Mouse (Mus musculus) spleen, postnatal 4 days (tissue): ENCODE results near the gene Tacc2.
A peak's percentile ranks its signal among the peaks of the same experiment; 100 is the strongest.

ENCODE experiments used
- DNase-seq, 2 experiments: peaks; one replicate each; pipeline ENCODE4 v3.0.0; 2022; ENCODE audit warnings: low spot score in 2 of 2

Gene Tacc2

DNA sequence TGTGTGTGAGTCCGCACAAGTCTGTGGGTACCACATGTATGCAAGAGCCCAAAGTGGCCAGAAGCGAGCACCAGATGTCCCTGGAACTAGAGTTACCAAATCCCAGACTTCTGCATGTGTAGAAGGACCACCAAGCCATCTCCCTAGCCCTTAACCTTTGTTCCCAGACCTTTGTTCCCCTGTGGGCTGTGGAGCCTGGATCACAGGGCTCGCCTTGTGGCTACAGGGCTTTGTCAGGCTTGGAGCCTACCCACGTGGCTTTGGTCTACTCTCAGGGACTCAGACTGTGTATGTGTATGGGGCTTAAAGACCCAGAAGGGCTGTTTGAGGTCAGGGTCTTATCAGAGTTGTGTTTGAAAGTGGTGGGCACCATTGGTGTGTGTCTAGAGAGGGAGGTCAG, 111.4 kb downstream of the Tacc2 start:
- DNase-seq = no peak

DNA sequence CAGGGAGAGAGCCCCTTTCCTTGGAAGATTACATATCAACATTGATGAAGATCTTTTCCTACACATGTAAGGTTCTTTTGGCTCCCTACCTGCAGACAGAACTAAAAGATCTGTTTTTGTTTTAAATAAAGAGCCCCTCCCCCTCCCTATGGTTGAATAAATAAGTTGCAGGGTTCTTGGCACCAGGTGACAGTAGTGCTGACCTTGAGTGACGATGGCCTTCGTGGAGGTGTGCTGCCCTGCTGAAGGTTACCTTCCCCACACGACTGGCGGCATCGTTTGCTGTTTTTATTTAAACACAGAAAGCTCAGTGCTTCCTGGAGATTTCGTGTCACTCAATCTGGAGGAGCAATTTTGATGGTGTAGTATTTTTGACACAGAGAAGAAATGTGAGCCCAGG, 113.6 kb downstream of the Tacc2 start:
- no peak for DNase-seq

DNA sequence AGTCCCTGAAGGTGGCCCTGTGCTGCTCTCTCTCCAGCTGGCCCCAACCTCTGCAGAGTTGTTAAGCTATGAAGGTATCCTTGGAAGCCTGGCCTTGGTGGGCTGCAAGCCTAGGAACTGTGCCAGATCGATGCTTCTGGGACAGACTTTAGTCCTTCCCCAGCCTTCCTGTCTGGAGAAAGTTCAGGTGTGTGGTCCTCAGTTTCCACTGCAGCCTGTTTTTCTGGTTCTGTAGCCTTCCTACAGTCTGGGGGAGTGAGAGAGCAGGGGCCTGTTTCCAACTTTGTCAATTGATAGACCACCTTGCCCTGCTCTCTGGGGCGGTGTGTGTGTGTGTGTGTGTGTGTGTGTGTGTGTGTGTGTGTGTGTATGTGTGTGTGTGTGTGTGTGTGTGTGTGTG, 114.7 kb downstream of the Tacc2 start:
- DNase-seq = no peak

- DNase-seq = peak; percentile 19 to 67
These were observed 115.2 kb downstream of the Tacc2 start for GRCm38 (mm10) chr7:130692392-130692942.

GRCm38 (mm10) chr7:130692943-130693799, 115.9 kb downstream of the Tacc2 start:
- DNase-seq = no peak

DNA sequence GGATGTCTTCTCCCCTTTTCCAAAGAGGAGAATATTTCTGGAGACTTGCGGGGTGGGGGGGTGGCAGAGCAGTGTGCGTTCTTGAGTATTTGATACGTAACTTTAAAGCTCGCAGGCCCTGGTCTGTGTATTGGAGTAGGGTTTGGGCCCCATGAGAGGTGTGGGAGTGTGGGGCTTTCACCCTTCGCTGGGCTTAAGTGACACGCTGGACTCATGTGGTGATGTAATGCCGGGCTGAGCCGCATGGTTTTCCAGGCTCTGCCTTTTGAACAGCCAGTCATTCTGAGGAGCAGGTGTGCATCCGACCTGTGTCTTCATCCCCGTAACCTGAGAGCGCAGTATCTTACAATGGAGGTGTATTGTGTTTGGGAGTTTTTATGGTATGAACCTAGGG, 116.6 kb downstream of the Tacc2 start:
- DNase-seq = no peak

DNA sequence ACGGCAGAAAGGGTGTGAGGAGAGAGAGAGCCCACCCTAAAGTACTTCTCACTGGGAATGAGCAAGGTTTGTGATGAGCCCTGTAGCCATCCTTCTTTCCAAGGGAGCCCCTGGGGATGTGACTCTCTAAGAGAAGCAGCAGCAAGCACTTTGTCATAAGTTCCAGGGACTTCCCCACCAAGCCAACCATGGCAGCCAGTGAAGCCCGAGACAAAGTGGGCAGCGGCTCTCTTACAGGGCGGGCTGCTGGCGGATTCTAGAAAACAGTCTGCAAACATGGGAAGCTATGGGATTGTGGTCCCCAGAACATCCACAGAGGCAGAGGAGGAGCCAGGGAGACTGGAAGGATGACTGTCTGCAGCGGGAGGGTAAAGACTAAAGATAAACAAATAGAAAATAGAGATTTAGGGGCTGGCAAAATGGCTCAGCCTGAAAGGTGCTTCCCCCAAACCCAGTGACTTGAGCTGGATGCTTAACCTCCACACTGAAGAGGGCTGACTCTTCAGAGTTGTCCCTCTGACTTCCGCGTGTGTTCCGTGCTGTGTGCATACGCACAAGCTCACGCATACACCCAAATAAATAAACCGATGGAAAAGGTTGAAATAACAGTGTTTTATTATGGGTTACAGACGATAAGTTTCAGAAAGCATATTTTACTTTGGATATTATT, 118.6 kb downstream of the Tacc2 start:
- no peak for DNase-seq

DNA sequence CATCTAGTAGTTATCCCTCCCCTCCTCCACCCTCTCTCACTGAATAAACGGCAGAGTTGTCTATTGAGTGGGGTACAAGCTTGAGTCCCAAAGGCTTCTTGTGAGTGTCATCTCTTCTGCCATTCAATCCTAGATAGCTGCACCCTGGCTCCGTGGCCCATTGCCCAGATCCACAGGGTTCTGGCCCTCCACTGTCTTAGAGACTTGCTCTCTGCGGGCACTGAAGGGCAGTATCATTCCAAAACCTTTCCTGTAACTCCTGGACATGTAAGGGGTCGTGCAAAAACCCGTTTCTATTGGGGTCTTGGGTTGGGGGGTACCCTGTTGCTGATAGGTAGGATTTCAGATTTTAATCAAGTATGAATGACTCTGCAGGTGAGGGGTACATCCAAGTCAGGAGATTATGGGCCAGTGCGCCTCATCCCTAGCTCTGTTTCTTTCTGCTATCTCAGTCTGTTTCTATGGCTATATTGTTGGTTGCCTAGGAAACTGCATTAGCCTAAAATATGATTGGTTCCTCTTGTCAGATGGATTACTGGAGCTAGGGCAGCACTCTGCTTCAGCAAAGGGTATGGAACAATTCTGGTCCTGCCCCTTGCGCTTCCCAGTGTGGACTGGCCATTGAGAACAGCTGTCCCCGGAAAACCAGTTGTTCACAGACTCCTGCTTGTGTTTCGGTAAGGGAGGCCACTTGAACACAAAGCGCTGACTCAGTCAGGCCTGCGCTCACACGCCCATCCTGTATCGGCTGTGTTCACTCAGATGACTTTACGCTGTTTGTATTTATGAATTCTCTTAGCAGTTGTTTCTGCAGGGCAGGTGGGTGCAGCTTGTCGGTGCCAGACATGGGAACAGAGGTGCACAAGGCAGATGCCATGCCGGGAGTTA, 119.4 kb downstream of the Tacc2 start:
- no peak for DNase-seq

GRCm38 (mm10) chr7:130698480-130698879, 121.2 kb downstream of the Tacc2 start:
- DNase-seq = no peak

- no peak for DNase-seq
These were observed 124.1 kb downstream of the Tacc2 start for GRCm38 (mm10) chr7:130701336-130701735.

DNA sequence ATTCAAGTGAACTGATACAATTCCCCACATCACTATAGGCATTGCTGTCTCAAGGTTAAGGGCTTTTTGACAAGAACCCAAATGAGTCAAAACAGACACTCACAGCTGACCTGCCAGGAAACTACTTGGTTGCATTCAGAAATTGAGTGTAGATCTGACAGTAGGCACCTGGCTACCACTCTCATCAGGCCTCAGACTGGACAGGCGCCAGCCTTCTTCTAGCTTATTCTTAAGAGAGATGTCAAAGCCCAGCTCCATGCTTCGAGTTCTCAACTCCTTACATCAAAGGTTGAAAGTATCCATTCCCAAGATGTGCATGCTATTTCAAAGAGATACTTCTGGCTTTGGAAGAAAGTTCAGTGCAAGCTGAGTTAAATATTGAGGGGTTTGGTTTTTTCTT, 128.0 kb downstream of the Tacc2 start:
- no peak for DNase-seq

DNA sequence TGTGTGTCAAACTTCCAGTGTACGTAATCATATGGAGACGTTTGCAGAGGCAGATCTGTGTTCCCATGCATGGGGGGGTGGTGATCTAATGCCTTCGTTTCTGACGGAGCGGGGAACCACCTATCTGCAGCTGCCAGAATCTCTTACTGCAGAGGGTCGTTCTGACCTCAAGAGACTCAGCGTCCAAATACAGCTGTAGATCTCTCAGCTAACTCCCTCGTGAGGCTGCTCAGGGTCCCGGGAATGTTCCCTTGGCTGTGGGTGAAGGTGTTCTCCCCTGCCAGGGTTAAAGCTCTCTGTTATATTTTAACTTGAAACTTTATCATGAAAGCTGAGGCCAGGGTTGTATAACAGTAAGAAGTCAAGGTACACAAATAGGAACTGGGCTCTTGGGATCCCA, 131.7 kb downstream of the Tacc2 start:
- DNase-seq = no peak

- no peak for DNase-seq
These were observed 132.4 kb downstream of the Tacc2 start for GRCm38 (mm10) chr7:130709372-130710274.

GRCm38 (mm10) chr7:130711851-130712250, 134.6 kb downstream of the Tacc2 start:
- no peak for DNase-seq

- no peak for DNase-seq
These were observed 136.1 kb downstream of the Tacc2 start for GRCm38 (mm10) chr7:130713319-130713718.

DNA sequence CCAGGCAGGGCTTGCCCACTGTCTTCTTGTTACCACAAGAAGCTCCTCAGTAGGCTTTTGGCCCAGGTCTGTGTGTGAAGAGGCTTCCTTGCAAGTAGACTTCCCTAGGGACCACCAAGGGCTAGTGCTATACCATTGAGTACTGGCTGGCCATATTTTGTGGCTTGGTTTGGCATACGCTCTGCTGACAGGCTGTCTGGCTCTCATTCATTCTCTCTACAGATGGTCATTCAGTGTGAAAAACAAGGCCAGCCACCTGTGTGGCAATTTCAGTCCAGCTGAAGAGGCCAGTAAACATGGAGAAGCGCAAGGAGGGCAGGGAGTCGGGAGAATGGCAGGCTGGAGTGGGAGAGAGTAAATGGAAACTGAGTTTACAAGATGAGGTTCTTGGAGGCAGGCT, 138.2 kb downstream of the Tacc2 start:
- no peak for DNase-seq

DNA sequence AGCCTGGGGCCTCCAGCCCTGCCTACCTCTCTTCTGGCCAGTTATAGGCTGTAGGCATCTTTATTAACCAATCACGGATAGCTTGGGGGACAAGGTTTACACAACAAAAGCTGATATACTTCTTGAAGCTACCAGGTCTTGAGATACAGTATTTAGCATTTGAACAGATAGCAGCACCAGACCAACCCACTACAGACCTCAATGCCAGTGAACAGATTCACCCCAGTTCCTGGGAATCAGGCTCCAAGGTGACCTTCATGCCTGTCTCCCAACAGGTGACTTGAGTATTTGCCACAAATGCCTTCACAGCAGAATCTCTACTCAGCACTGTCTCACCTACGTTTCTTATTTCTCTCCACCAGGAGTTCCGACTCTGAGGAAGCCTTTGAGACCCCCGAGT, 139.1 kb downstream of the Tacc2 start:
- DNase-seq = no peak

- no peak for DNase-seq
These were observed 139.8 kb downstream of the Tacc2 start for GRCm38 (mm10) chr7:130716989-130717388.

DNA sequence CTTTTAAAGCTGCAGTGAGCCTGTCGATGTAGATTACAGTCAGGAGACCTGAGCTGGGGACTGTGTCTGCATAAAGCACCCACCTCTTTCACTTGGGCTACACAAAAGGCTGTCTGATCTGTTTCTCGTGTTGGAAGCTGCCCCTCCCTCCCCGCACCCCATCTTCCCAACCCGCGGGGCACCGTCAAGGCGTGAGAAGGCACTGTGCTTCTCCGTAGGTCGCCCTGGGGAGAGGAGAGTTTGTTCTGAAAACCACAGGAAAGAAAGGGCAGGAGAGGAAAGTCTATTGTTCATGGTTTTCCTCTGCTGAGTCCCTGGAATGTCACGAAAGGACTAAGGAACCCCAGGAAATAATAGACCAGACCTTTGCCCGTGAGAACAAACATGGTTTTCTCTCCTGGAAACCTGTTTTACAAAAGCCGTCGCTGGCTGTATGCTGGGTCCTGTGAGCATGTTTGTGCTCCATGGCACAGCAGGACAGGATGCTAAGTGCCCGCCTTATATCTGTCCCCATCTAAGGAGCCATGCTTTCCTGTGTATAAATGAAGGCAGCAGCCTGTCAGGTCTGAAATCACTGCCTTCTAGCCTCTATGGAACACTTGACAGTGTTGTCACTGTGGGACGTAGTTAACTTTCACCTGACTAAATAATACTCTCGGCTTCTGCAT, 142.8 kb downstream of the Tacc2 start:
- no peak for DNase-seq

DNA sequence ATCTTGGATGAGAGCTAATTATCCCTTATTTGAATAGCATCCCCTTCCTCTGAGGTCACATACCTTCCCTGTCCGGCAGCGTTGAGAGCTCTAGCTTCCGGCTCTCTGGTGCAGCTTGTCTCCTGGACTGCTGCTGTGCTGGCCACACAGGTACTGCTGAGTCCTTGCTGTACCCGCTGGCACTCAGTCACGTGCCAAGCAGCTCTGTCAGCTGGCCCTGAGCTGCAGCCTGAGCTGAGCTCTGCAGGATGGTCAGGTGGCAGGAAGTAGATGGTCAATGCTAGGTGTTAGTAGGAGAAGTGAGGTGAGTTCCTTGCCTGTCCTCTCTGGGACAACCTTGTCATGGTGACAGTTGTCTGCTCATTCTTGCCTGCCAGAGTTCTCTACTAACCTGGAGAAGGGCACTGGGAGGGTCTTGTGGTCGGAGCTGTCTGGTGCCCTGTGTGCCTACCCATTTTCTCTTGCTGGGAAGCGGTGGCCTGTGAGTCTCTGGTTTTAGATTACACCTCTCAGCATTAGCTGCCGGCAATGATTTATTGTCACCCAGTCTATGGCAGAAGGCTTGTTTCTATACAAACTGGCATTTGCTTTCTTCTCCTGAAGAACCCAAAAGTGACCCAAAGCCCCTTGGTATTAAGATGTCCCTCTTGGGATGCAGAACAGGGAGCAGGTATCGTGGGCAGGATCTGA, 143.6 kb downstream of the Tacc2 start:
- DNase-seq = no peak
